Mouse (Mus musculus) lung, embryonic 14.5 days (tissue): ENCODE measurements at regions not wholly inside any gene's neighbourhood (a gene's known extent, or its start where the extent isn't known, plus 50 kb on each side); places are given as distances from the start of the nearest gene placed in this dataset.

Experiments used
- ATAC-seq: fragments of 200-750 bp; cut with Nextera tagmentation; 2 replicates; pipeline ENCODE4 v1.8.0; 2017; ENCODE audit warnings: mild to moderate bottlenecking, moderate TSS enrichment, moderate library complexity; ENCODE audit not compliant: insufficient read depth
- DNase-seq: peaks from one replicate; pipeline ENCODE4 v3.0.0-alpha.2; 2015
- H3K27ac ChIP-seq: fragments of 300-500 bp; sonication (generic); 2 replicates; pipeline ENCODE4 v1.5.1; 2014; ENCODE audit warnings: low read depth, mild to moderate bottlenecking, moderate library complexity
- H3K27me3 ChIP-seq: fragments of 300-500 bp; sonication (generic); 2 replicates; pipeline ENCODE4 v1.6.1; 2014; ENCODE audit warnings: low read length, control low read depth; ENCODE audit not compliant: insufficient read depth
- H3K36me3 ChIP-seq: fragments of 300-500 bp; sonication (generic); 2 replicates; pipeline ENCODE4 v1.6.1; 2014; ENCODE audit warnings: control low read depth; ENCODE audit not compliant: insufficient read depth
- H3K4me1 ChIP-seq: fragments of 300-500 bp; sonication (generic); 2 replicates; pipeline ENCODE4 v1.6.1; 2014; ENCODE audit warnings: antibody characterized with exemption, control low read depth; ENCODE audit not compliant: insufficient read depth
- H3K4me2 ChIP-seq: fragments of 300-500 bp; sonication (generic); 2 replicates; pipeline ENCODE4 v1.6.1; 2014; ENCODE audit warnings: mild to moderate bottlenecking
- H3K4me3 ChIP-seq: fragments of 300-500 bp; sonication (generic); 2 replicates; pipeline ENCODE4 v1.5.1; 2014; ENCODE audit warnings: low read depth, low read length
- H3K9ac ChIP-seq: fragments of 300-500 bp; sonication (generic); 2 replicates; pipeline ENCODE4 v1.6.1; 2014
- H3K9me3 ChIP-seq: fragments of 300-500 bp; sonication (generic); 2 replicates; pipeline ENCODE4 v1.6.1; 2016; ENCODE audit warnings: low read depth, low read length, control low read depth
- CTCF ChIP-seq: IDR thresholded peaks from 2 replicates; pipeline ENCODE4 v1.5.1; 2016; ENCODE audit warnings: antibody characterized with exemption, low read depth
- WGBS: fragments of 180-500 bp; shearing (Covaris S2); extraction: QIAGEN DNeasy Blood & Tissue Kit; methylation state at CpG from one replicate; pipeline ENCODE4 v1.1.7; 2014; 5-methylcytosine and 5-hydroxymethylcytosine counted together

DNA sequence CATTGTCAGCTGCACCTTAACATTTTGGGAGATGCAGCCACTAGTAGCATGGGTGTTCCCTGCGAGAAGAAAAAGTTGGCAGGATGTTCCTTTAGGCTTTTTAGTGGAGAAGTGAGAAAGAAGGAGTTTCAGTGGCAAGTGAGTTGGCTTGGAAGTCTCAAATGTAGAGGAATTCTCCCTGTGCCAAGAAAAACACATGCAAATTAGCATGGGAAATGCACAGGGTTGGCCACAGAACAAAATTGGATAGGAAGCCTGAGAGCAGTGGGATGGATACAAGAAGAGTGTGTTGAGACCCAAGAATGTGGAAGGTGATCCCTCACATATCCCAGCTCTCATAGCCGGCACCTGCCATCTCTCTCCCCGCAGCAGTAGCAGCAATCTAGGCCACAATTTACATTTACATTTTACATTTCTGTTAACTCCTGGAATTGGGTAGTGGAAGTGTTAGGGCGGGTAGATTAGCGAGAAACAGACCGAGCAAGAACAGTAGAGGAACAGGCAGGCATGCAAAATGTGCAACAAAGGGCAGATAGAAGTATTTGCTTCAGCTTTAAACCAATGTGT, 450.9 kb upstream of the Nr2f2 start:
- DNase-seq (peak; percentile 80), ATAC-seq (no peak)
- Histone ChIP-seq H3K27ac (no peak overlapping the region), H3K9me3 (no peaks in the 10 kb centered on the region), H3K27me3 (no peaks in the 10 kb centered on the region), H3K4me1 (no peaks in the 10 kb centered on the region), H3K36me3 (no peaks in the 10 kb centered on the region), H3K9ac (no peak overlapping the region), H3K4me2 (no peak overlapping the region), H3K4me3 (no peak overlapping the region)
- 59% methylated on average over 6 of the region's 6 CpGs for WGBS
- TF ChIP-seq CTCF: no peak

DNA sequence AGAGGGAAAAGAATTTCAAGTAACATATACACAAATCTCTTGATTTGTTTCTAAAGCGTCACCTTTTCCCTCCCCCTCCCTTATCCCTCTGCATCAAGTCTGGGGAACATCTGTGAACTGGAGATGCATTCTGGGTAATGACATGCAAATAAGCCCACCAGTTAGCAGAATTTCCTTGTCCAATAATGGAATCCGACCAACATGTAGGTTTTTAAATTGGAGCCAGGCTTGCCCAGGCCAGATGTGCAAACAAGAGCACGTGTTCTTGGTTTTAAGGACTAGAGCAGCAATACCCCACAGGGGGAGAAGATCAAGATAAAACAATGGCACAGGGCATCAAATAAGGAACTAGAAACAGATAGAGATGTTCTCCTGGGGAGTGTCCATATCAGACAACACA, 447.9 kb upstream of the Nr2f2 start:
- no peak overlapping the region for H3K9ac ChIP-seq
- no peak for TF ChIP-seq CTCF
- 63% methylated on average over 3 of the region's 3 CpGs for WGBS
- no peaks in the 10 kb centered on the region for H3K9me3 ChIP-seq
- no peak overlapping the region for H3K27ac ChIP-seq
- H3K36me3 ChIP-seq: no peaks in the 10 kb centered on the region
- H3K4me1 ChIP-seq: peaks cover 3% of the 10 kb centered on the region; the same call in 1 of the 2 replicates
- DNase-seq (no peak), ATAC-seq (no peak)
- no peak overlapping the region for H3K4me2 ChIP-seq
- no peak overlapping the region for H3K4me3 ChIP-seq
- H3K27me3 ChIP-seq: no peaks in the 10 kb centered on the region

DNA sequence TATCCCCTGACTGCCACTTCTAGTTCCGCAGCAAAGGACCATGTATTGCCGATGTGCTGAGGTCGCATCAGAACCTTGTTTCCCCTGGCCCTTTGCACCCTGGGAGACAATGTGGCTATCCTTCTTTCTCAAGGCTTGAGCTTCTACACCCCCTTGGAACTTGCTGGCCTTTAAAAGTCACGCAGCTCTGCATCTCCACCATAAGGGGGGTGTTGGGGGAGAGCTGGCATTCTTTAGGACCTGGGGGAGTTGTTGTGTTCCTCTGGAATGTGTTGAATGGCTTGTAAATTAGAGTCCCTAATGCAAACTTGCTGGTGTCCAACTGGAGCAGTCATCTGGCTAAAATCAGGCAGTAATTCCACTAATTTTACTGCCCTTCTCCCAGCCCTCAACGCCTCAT, 446.6 kb upstream of the Nr2f2 start:
- Histone ChIP-seq H3K9me3 (no peaks in the 10 kb centered on the region), H3K4me2 (no peak overlapping the region), H3K36me3 (no peaks in the 10 kb centered on the region), H3K27me3 (no peaks in the 10 kb centered on the region), H3K4me1 (peaks cover 3% of the 10 kb centered on the region; the same call in 1 of the 2 replicates), H3K4me3 (no peak overlapping the region), H3K9ac (no peak overlapping the region), H3K27ac (no peak overlapping the region)
- WGBS: 68% methylated on average over 5 of the region's 5 CpGs
- DNase-seq: no peak
- TF ChIP-seq CTCF: no peak
- ATAC-seq: no peak

GRCm38 (mm10) chr7:70810411-70811090, 444.0 kb upstream of the Nr2f2 start:
- H3K4me2 ChIP-seq: no peak overlapping the region
- no peak for TF ChIP-seq CTCF
- no peaks in the 10 kb centered on the region for H3K36me3 ChIP-seq
- H3K4me3 ChIP-seq: no peak overlapping the region
- H3K9me3 ChIP-seq: no peaks in the 10 kb centered on the region
- ATAC-seq (no peak; the same call in 1 of the 2 replicates), DNase-seq (peak; percentile 54)
- H3K4me1 ChIP-seq: peaks cover 3% of the 10 kb centered on the region; the same call in 1 of the 2 replicates
- H3K9ac ChIP-seq: no peak overlapping the region
- no peaks in the 10 kb centered on the region for H3K27me3 ChIP-seq
- 48% methylated on average over 18 of the region's 18 CpGs for whole genome bisulfite sequencing
- H3K27ac ChIP-seq: no peak overlapping the region

DNA sequence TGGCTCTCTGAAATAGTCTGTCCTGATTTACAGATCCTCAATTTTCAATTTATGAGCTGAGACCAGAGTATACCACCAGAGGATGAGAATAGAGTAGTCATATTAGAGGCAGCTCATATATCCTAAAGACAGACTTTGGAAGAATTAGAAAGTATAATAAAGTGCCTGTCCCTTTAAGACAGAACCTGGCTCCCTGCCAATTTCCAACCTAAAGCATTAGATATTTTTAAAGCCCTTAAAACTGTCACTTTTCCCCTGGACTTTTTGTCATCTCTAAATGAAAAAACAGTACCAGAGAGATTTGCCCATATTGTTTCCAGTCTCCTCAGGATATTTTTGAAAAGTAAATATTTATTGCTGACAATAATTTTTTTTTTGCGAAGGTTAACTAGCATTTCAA, 437.7 kb upstream of the Nr2f2 start:
- WGBS: 33% methylated on average over 1 of the region's 1 CpGs
- no peak for TF ChIP-seq CTCF
- Histone ChIP-seq H3K4me2 (no peak overlapping the region), H3K9ac (no peak overlapping the region), H3K27ac (no peak overlapping the region), H3K4me1 (no peaks in the 10 kb centered on the region), H3K36me3 (no peaks in the 10 kb centered on the region), H3K9me3 (no peaks in the 10 kb centered on the region), H3K4me3 (no peak overlapping the region), H3K27me3 (no peaks in the 10 kb centered on the region)
- no peak for ATAC-seq
- DNase-seq: peak; percentile 82

DNA sequence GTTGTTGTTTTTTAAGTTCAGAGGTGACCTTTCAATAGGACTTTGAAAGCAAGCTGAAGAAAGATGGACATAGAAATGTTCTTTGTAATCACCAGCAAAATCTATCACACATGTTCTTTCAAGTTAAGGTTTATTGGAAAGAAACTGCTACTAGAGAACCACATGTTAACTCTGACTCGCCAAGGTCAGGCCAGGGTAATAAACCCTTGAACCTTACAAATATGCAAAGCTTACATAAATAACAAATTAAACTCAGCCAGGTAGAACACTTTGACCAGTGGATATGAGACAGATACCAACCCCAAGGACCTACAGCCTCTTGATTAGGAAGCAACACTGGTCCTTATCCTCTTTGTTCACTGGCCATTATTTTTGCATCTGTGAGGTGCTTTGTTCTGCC, 433.4 kb upstream of the Nr2f2 start:
- Histone ChIP-seq H3K9me3 (no peaks in the 10 kb centered on the region), H3K36me3 (no peaks in the 10 kb centered on the region), H3K4me3 (no peak overlapping the region), H3K4me2 (no peak overlapping the region), H3K4me1 (peaks cover 4% of the 10 kb centered on the region; the same call in 1 of the 2 replicates), H3K9ac (no peak overlapping the region), H3K27ac (no peak overlapping the region), H3K27me3 (no peaks in the 10 kb centered on the region)
- TF ChIP-seq CTCF: no peak
- WGBS: 83% methylated on average over 1 of the region's 1 CpGs
- ATAC-seq (no peak), DNase-seq (no peak)

GRCm38 (mm10) chr7:70799031-70799766, 432.7 kb upstream of the Nr2f2 start:
- Histone ChIP-seq H3K27ac (no peak overlapping the region), H3K27me3 (no peaks in the 10 kb centered on the region), H3K4me1 (peaks cover 4% of the 10 kb centered on the region; the same call in 1 of the 2 replicates), H3K9ac (no peak overlapping the region), H3K9me3 (no peaks in the 10 kb centered on the region), H3K4me3 (no peak overlapping the region), H3K4me2 (no peak overlapping the region), H3K36me3 (no peaks in the 10 kb centered on the region)
- ATAC-seq (no peak), DNase-seq (peak; percentile 39)
- 59% methylated on average over 6 of the region's 6 CpGs for WGBS
- TF ChIP-seq CTCF: no peak
